Mouse (Mus musculus) midbrain, embryonic 16.5 days (tissue): Measurements from ENCODE around the gene Zfp871. TPM values are rescaled to one million over a fixed set of nuclear protein-coding genes. Genes with fewer than 3 reads are reported as not detected.

Source experiments
- polyA plus RNA-seq: library from polyadenylated mRNA; unstranded; fragments of >200 nt; fragmentation: Nextera tagmentation; extraction: Ambion mirVana; gene quantifications from 2 replicates; pipeline ENCODE4 v1.2.1, GENCODE M21; 2015

Zfp871 gene
- polyA plus RNA-seq, 1 experiment from 2014 or later: 45.9 TPM

Other genes with a start within 250 kb of the Zfp871 start
- gene Cyp4f37, start 167.0 kb downstream of the Zfp871 start, polyA plus RNA-seq: not detected in 2 replicates
- 0.10 TPM in 1 of 2 replicates, not detected in the other for gene Cyp4f40, start 129.4 kb downstream of the Zfp871 start, polyA plus RNA-seq
- 1.5 and 1.8 TPM in 2 replicates for gene Cyp4f15, start 102.7 kb downstream of the Zfp871 start, polyA plus RNA-seq
- 59.3 and 60.3 TPM in 2 replicates for gene Zfp811, start 21.6 kb upstream of the Zfp871 start, polyA plus RNA-seq
- gene Zfp799, start 42.0 kb upstream of the Zfp871 start, polyA plus RNA-seq: 15.1 and 19.1 TPM in 2 replicates
- gene Zfp870, start 103.4 kb upstream of the Zfp871 start, polyA plus RNA-seq: 8.3 and 9.0 TPM in 2 replicates
- gene Cyp4f14, start 129.1 kb upstream of the Zfp871 start, polyA plus RNA-seq: 0.33 TPM in 1 of 2 replicates, not detected in the other
- gene Cyp4f13, start 159.1 kb upstream of the Zfp871 start, polyA plus RNA-seq: 7.4 and 8.8 TPM in 2 replicates
- gene Zfp472, start 177.5 kb upstream of the Zfp871 start, polyA plus RNA-seq: 7.2 and 7.8 TPM in 2 replicates
- 21.7 and 22.3 TPM in 2 replicates for gene Zfp952, start 204.8 kb upstream of the Zfp871 start, polyA plus RNA-seq
- 28.6 and 31.3 TPM in 2 replicates for gene Zfp763, start 245.1 kb upstream of the Zfp871 start, polyA plus RNA-seq